Mouse (Mus musculus) cerebellum, adult 2 months (tissue): ENCODE measurements around the gene Cda. TPM values are rescaled to one million over a fixed set of nuclear protein-coding genes. Genes with fewer than 3 reads are reported as not detected.

Experiments
- DNase-seq, 2 experiments: peaks; one replicate each; pipeline ENCODE4 v3.0.0; 2021
- H3K27ac ChIP-seq: fragments of 200-500 bp; 2 replicates; pipeline ENCODE4 v1.5.1; 2012; ENCODE audit warnings: low read length, control low read depth, inconsistent platforms; ENCODE audit not compliant: insufficient read depth
- H3K27me3 ChIP-seq: fragments of 200-500 bp; 2 replicates; pipeline ENCODE4 v1.6.1; 2012; ENCODE audit warnings: inconsistent platforms, mild to moderate bottlenecking, low read length, moderate library complexity; ENCODE audit not compliant: control insufficient read depth, insufficient read depth
- H3K4me1 ChIP-seq: fragments of 200-500 bp; 2 replicates; pipeline ENCODE4 v1.6.1; 2011; ENCODE audit warnings: low read length; ENCODE audit not compliant: control insufficient read depth, insufficient read depth
- H3K4me3 ChIP-seq: fragments of 200-500 bp; replicated peaks from 2 replicates; pipeline ENCODE3; 2011; ENCODE audit warnings: mild to moderate bottlenecking, low read depth, low read length, control low read depth; ENCODE audit not compliant: insufficient read depth
- CTCF ChIP-seq: fragments of 200-500 bp; IDR thresholded peaks from 2 replicates; pipeline ENCODE4 v1.5.1; 2011; ENCODE audit warnings: low read depth, mild to moderate bottlenecking, control low read depth, low read length, moderate library complexity, borderline replicate concordance; ENCODE audit not compliant: insufficient read depth
- POLR2A ChIP-seq: fragments of 200-500 bp; IDR thresholded peaks from 2 replicates; pipeline ENCODE4 v1.6.1; 2011; ENCODE audit warnings: low read length, control low read depth, borderline replicate concordance; ENCODE audit not compliant: insufficient read depth
- WGBS: fragments of 180-500 bp; shearing (Covaris S2); methylation state at CpG from one replicate; pipeline ENCODE4 v1.1.7; 2018; 5-methylcytosine and 5-hydroxymethylcytosine counted together
- polyA plus RNA-seq: library from polyadenylated mRNA; depleted of rRNA; stranded (reverse); fragments of >200 nt; gene quantifications from 2 replicates; pipeline ENCODE4 v1.2.3, GENCODE M21; 2012; rRNA removed

Gene Cda
- polyA plus RNA-seq, 1 experiment = 15.4 TPM

GRCm38 (mm10) chr4:138293261-138293948 lies 74.4 kb downstream of the Cda start:
- WGBS = 41% methylated on average over 18 of the region's 18 CpGs
- no peaks in the 10 kb centered on the region for H3K27me3 ChIP-seq
- no peak for TF ChIP-seq CTCF
- no peak for TF ChIP-seq POLR2A
- H3K27ac ChIP-seq = no peak overlapping the region
- no peak for DNase-seq
- no peak overlapping the region for H3K4me3 ChIP-seq
- no peaks in the 10 kb centered on the region for H3K4me1 ChIP-seq

GRCm38 (mm10) chr4:138292028-138292427 lies 75.8 kb downstream of the Cda start:
- 76% methylated on average over 13 of the region's 13 CpGs for WGBS
- no peaks in the 10 kb centered on the region for H3K27me3 ChIP-seq
- no peaks in the 10 kb centered on the region for H3K4me1 ChIP-seq
- H3K27ac ChIP-seq = no peak overlapping the region
- DNase-seq = no peak
- no peak overlapping the region for H3K4me3 ChIP-seq
- TF ChIP-seq POLR2A (no peak), CTCF (no peak)

GRCm38 (mm10) chr4:138288691-138289090 lies 79.1 kb downstream of the Cda start:
- Histone ChIP-seq H3K4me3 (no peak overlapping the region), H3K27ac (no peak overlapping the region), H3K4me1 (no peaks in the 10 kb centered on the region), H3K27me3 (no peaks in the 10 kb centered on the region)
- 87% methylated on average over 7 of the region's 7 CpGs for WGBS
- DNase-seq = no peak
- TF ChIP-seq CTCF (no peak), POLR2A (no peak)

Other genes starting within 250 kb of the Cda start
- 163 and 170 TPM in 2 replicates for gene Hp1bp3, start 151.7 kb downstream of the Cda start, polyA plus RNA-seq
- 38.9 and 40.8 TPM in 2 replicates for gene Sh2d5, start 117.6 kb downstream of the Cda start, polyA plus RNA-seq
- 12.2 and 12.7 TPM in 2 replicates for gene Kif17, start 117.6 kb downstream of the Cda start, polyA plus RNA-seq
- 98.3 and 101 TPM in 2 replicates for gene Ddost, start 63.3 kb downstream of the Cda start, polyA plus RNA-seq
- 404 and 437 TPM in 2 replicates for gene Pink1, start 41.7 kb downstream of the Cda start, polyA plus RNA-seq
- 12.4 and 15.0 TPM in 2 replicates for gene Fam43b, start 28.5 kb upstream of the Cda start, polyA plus RNA-seq
- 40.9 and 45.3 TPM in 2 replicates for gene Mul1, start 66.7 kb upstream of the Cda start, polyA plus RNA-seq
- 99.0 and 109 TPM in 2 replicates for gene Camk2n1, start 86.3 kb upstream of the Cda start, polyA plus RNA-seq